In the genomic region with DNA sequence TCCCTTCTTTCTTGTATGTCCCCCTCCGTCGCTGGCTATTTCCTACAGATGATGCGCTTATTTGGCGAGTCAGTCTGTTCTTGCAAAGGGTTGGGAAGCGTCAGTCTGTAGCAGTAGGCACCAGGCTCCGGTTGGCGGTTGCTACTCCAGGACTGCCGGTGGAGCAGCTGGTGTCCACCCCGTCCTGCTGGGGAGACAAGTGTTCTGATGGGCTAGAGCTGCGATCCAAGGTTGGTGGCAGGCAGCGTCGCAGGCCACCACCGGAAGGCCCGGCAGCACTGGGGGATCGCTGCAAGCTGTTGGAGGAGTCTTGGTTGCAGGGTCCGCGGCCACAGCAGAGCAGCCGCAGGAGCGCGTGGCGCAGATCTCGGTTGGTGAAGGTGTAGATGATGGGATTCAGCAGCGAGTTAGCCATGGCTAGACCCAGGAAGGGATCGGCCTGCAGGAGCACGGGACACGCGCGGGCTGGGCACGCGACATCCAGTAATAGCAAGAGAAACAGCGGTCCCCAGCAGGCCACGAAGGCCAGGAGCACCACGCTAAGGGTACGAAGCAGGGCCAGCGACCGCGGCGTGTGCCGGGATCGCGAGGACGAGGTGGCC, we compare ENCODE assay signal across 8 mouse cellular contexts. TPM values are rescaled to one million over a fixed set of nuclear protein-coding genes. Genes with fewer than 3 reads are reported as not detected.
DNase-seq lines count a peak whose midpoint lies in the region; ATAC-seq and TF ChIP-seq lines count a peak whose summit lies in the region.
"Had no signal": no experiment of that assay in that cellular context is flagged by ENCODE, and none has a peak within 500 bp of the region (broad histone marks: within the 10 kb centered on the region; RNA-seq: fewer than 3 reads in every experiment).

No protein-coding gene starts in this region.

- peaks cover 63% of the 10 kb centered on the region for H3K27me3 ChIP-seq in megakaryocyte, embryonic 14.5 days (replicated peaks)
- H3K27me3 ChIP-seq in limb, embryonic 13.5 days, result peaks cover 74% of the 10 kb centered on the region
- H3K27me3 ChIP-seq in stomach, embryonic 16.5 days (ENCODE audit: control insufficient read depth, insufficient read depth, low read length), result peaks cover 54% of the 10 kb centered on the region

- peak overlapping the region; percentile 93 for H3K4me2 ChIP-seq in limb, embryonic 13.5 days (replicated peaks)
- peak overlapping the region; percentile 61 for H3K4me2 ChIP-seq in stomach, embryonic 16.5 days (ENCODE audit: low read depth, low read length)

- no peak for DNase-seq in lung, postnatal 10 days

- H3K4me3 ChIP-seq in megakaryocyte, embryonic 14.5 days (replicated peaks), result peak overlapping the region; percentile 93
- H3K4me3 ChIP-seq in embryonic fibroblast, embryonic 13.5 days (ENCODE audit: insufficient read depth, low read length), result 0 out of 2 replicates have a peak overlapping the region, but pooled peaks have one; percentile 5
- peak overlapping the region; percentile 55 for H3K4me3 ChIP-seq in limb, embryonic 13.5 days
- peak overlapping the region; percentile 41 for H3K4me3 ChIP-seq in stomach, embryonic 16.5 days (replicated peaks; ENCODE audit: low read length)

- TF ChIP-seq CTCF in embryonic fibroblast, embryonic 13.5 days (IDR thresholded peaks at IDR 0.05; ENCODE audit: borderline replicate concordance, insufficient read depth, low read length), result no peak

- H3K9me3 ChIP-seq in megakaryocyte, embryonic 14.5 days, result peaks cover 12% of the 10 kb centered on the region; the same call in 1 of the 2 replicates
- no peaks in the 10 kb centered on the region; the same call in 1 of the 2 replicates for H3K9me3 ChIP-seq in limb, embryonic 13.5 days
- 0 out of 2 replicates have a peak, but pooled peaks cover 5% of the 10 kb centered on the region for H3K9me3 ChIP-seq in stomach, embryonic 16.5 days (replicated peaks; ENCODE audit: control insufficient read depth, low read length)

- peak overlapping the region; percentile 66 for H3K9ac ChIP-seq in limb, embryonic 13.5 days
- H3K9ac ChIP-seq in stomach, embryonic 16.5 days (ENCODE audit: low read length), result peak overlapping the region; percentile 52

- H3K27ac ChIP-seq in embryonic fibroblast, embryonic 13.5 days (ENCODE audit: insufficient read depth, low read length), result no peak overlapping the region
- H3K27ac ChIP-seq in limb, embryonic 13.5 days, result no peak overlapping the region
- no peak overlapping the region for H3K27ac ChIP-seq in stomach, embryonic 16.5 days (ENCODE audit: low read length)
- H3K27ac ChIP-seq: macrophage had no signal

- no peak for ATAC-seq in megakaryocyte, adult 5-6 weeks (ENCODE audit: poor library complexity, severe bottlenecking)
- no peak for ATAC-seq in limb, embryonic 13.5 days (ENCODE audit: low FRiP score, low read depth)
- ATAC-seq in stomach, embryonic 16.5 days (ENCODE audit: insufficient read depth, low FRiP score), result no peak
- ATAC-seq in activated CD4-positive, CD25-positive, alpha-beta regulatory T cell, adult 4 months, result no peak

- 10% methylated on average over 42 of the region's 42 CpGs for WGBS in limb, embryonic 13.5 days
- WGBS in stomach, embryonic 16.5 days, result 11% methylated on average over 42 of the region's 42 CpGs

- no peaks in the 10 kb centered on the region for H3K36me3 ChIP-seq in megakaryocyte, embryonic 14.5 days (replicated peaks; ENCODE audit: low read length)
- H3K36me3 ChIP-seq in limb, embryonic 13.5 days, result no peaks in the 10 kb centered on the region
- no peaks in the 10 kb centered on the region for H3K36me3 ChIP-seq in stomach, embryonic 16.5 days (ENCODE audit: control insufficient read depth, insufficient read depth, low read length)

- H3K4me1 ChIP-seq in megakaryocyte, embryonic 14.5 days, result peaks cover 58% of the 10 kb centered on the region
- no peaks in the 10 kb centered on the region for H3K4me1 ChIP-seq in embryonic fibroblast, embryonic 13.5 days (ENCODE audit: control insufficient read depth, insufficient read depth, low read length)
- H3K4me1 ChIP-seq in limb, embryonic 13.5 days, result peaks cover 33% of the 10 kb centered on the region
- peaks cover 19% of the 10 kb centered on the region for H3K4me1 ChIP-seq in stomach, embryonic 16.5 days (ENCODE audit: control insufficient read depth, insufficient read depth, low read length)

- no peak for TF ChIP-seq POLR2A in embryonic fibroblast, embryonic 13.5 days (IDR thresholded peaks at IDR 0.05; ENCODE audit: low read depth, low read length)

RNA-seq across cellular contexts. Expression of a gene that starts 4.3 kb away (rescaled TPM):
- polyA plus RNA-seq in megakaryocyte, embryonic 14.5 days (2012; ENCODE audit: insufficient read depth, low replicate concordance), result not detected in 2 replicates
- 3.6 and 4.0 TPM in 2 replicates for total RNA-seq in megakaryocyte, adult 5-6 weeks (2015)
- total RNA-seq in megakaryocyte, adult 5-6 weeks (2017), result 7.9 and 9.0 TPM in 2 replicates
- not detected in 2 replicates for polyA plus RNA-seq in embryonic fibroblast, embryonic 13.5 days (2011; ENCODE audit: insufficient read length, low read depth, missing spikeins)
- 0.77 and 0.83 TPM in 2 replicates for polyA plus RNA-seq in limb, embryonic 13.5 days (2015; fragmentation: Nextera tagmentation; extraction: Ambion mirVana)
- 1.8 and 2.0 TPM in 2 replicates for polyA plus RNA-seq in stomach, embryonic 16.5 days (2015; fragmentation: Nextera tagmentation; extraction: Ambion mirVana)
- polyA plus RNA-seq in activated CD4-positive, CD25-positive, alpha-beta regulatory T cell, adult 4 months (2017; shearing (Covaris generic)), result under 1 TPM in 1 of 2 experiments, not detected in 1; 0.34 TPM
- polyA plus RNA-seq: macrophage had no signal

RNA-seq across cellular contexts. Expression of a gene that starts 4.8 kb away (rescaled TPM):
- polyA plus RNA-seq in megakaryocyte, embryonic 14.5 days (2012; ENCODE audit: insufficient read depth, low replicate concordance), result 47.4 and 49.4 TPM in 2 replicates
- total RNA-seq in megakaryocyte, adult 5-6 weeks (2015), result 17.7 and 18.8 TPM in 2 replicates
- 34.0 and 36.9 TPM in 2 replicates for total RNA-seq in megakaryocyte, adult 5-6 weeks (2017)
- 23.2 and 27.4 TPM in 2 replicates for polyA plus RNA-seq in embryonic fibroblast, embryonic 13.5 days (2011; ENCODE audit: insufficient read length, low read depth, missing spikeins)
- polyA plus RNA-seq in limb, embryonic 13.5 days (2015; fragmentation: Nextera tagmentation; extraction: Ambion mirVana), result 79.7 and 82.5 TPM in 2 replicates
- polyA plus RNA-seq in stomach, embryonic 16.5 days (2015; fragmentation: Nextera tagmentation; extraction: Ambion mirVana), result 52.5 and 56.4 TPM in 2 replicates
- 10 to 100 TPM; 16.9 to 30.0 TPM for polyA plus RNA-seq in activated CD4-positive, CD25-positive, alpha-beta regulatory T cell, adult 4 months (2017; shearing (Covaris generic))

RNA-seq across cellular contexts. Expression of a gene that starts 21.2 kb away (rescaled TPM):
- polyA plus RNA-seq in megakaryocyte, embryonic 14.5 days (2012; ENCODE audit: insufficient read depth, low replicate concordance), result 53.1 and 67.2 TPM in 2 replicates
- 14.6 and 15.0 TPM in 2 replicates for total RNA-seq in megakaryocyte, adult 5-6 weeks (2015)
- total RNA-seq in megakaryocyte, adult 5-6 weeks (2017), result 13.5 and 19.3 TPM in 2 replicates
- polyA plus RNA-seq in embryonic fibroblast, embryonic 13.5 days (2011; ENCODE audit: insufficient read length, low read depth, missing spikeins), result 5.3 and 8.2 TPM in 2 replicates
- 31.4 and 32.8 TPM in 2 replicates for polyA plus RNA-seq in limb, embryonic 13.5 days (2015; fragmentation: Nextera tagmentation; extraction: Ambion mirVana)
- 53.3 and 55.7 TPM in 2 replicates for polyA plus RNA-seq in stomach, embryonic 16.5 days (2015; fragmentation: Nextera tagmentation; extraction: Ambion mirVana)
- 10 to 100 TPM; 24.3 to 26.8 TPM for polyA plus RNA-seq in activated CD4-positive, CD25-positive, alpha-beta regulatory T cell, adult 4 months (2017; shearing (Covaris generic))

RNA-seq across cellular contexts. Expression of a gene that starts 43.8 kb away (rescaled TPM):
- polyA plus RNA-seq in megakaryocyte, embryonic 14.5 days (2012; ENCODE audit: insufficient read depth, low replicate concordance), result 32.6 and 47.4 TPM in 2 replicates
- total RNA-seq in megakaryocyte, adult 5-6 weeks (2015), result 28.0 and 28.4 TPM in 2 replicates
- total RNA-seq in megakaryocyte, adult 5-6 weeks (2017), result 53.6 and 76.9 TPM in 2 replicates
- 24.9 and 28.9 TPM in 2 replicates for polyA plus RNA-seq in embryonic fibroblast, embryonic 13.5 days (2011; ENCODE audit: insufficient read length, low read depth, missing spikeins)
- polyA plus RNA-seq in limb, embryonic 13.5 days (2015; fragmentation: Nextera tagmentation; extraction: Ambion mirVana), result 16.2 and 18.3 TPM in 2 replicates
- polyA plus RNA-seq in stomach, embryonic 16.5 days (2015; fragmentation: Nextera tagmentation; extraction: Ambion mirVana), result 15.2 and 18.2 TPM in 2 replicates
- 10 to 100 TPM; 20.8 to 26.1 TPM for polyA plus RNA-seq in activated CD4-positive, CD25-positive, alpha-beta regulatory T cell, adult 4 months (2017; shearing (Covaris generic))

RNA-seq across cellular contexts. Expression of a gene that starts 47.3 kb away (rescaled TPM):
- polyA plus RNA-seq in megakaryocyte, embryonic 14.5 days (2012; ENCODE audit: insufficient read depth, low replicate concordance), result 94.7 and 248 TPM in 2 replicates
- 132 and 138 TPM in 2 replicates for total RNA-seq in megakaryocyte, adult 5-6 weeks (2015)
- 65.6 and 75.3 TPM in 2 replicates for total RNA-seq in megakaryocyte, adult 5-6 weeks (2017)
- polyA plus RNA-seq in embryonic fibroblast, embryonic 13.5 days (2011; ENCODE audit: insufficient read length, low read depth, missing spikeins), result 13.0 and 16.5 TPM in 2 replicates
- polyA plus RNA-seq in limb, embryonic 13.5 days (2015; fragmentation: Nextera tagmentation; extraction: Ambion mirVana), result 51.2 and 51.6 TPM in 2 replicates
- polyA plus RNA-seq in stomach, embryonic 16.5 days (2015; fragmentation: Nextera tagmentation; extraction: Ambion mirVana), result 47.4 and 51.5 TPM in 2 replicates
- 100 to 1,000 TPM; 142 to 158 TPM for polyA plus RNA-seq in activated CD4-positive, CD25-positive, alpha-beta regulatory T cell, adult 4 months (2017; shearing (Covaris generic))

Comparison
In these comparisons a context has a peak if more than half of its experiments do, and no peak if none do; other contexts are left out.
1. H3K4me3 ChIP-seq: peak in every context shown above with its lines; median percentile 93 in megakaryocyte, embryonic 14.5 days; 55 in limb, embryonic 13.5 days; 41 in stomach, embryonic 16.5 days; 5 in embryonic fibroblast, embryonic 13.5 days.